Mouse (Mus musculus) midbrain, postnatal 0 days (tissue): Measurements from ENCODE around the gene Btbd11. TPM values are rescaled to one million over a fixed set of nuclear protein-coding genes. Genes with fewer than 3 reads are reported as not detected.

Experiments used
- ATAC-seq: fragments of 200-750 bp; cut with Nextera tagmentation; 2 replicates; pipeline ENCODE4 v1.8.0; 2017; ENCODE audit warnings: moderate number of reproducible peaks, mild to moderate bottlenecking, moderate TSS enrichment, moderate library complexity; ENCODE audit not compliant: low FRiP score
- DNase-seq: peaks from one replicate; pipeline ENCODE4 v3.0.0-alpha.2; 2015; ENCODE audit warnings: low spot score
- H3K27ac ChIP-seq: fragments of 300-500 bp; sonication (generic); 2 replicates; pipeline ENCODE4 v1.5.1; 2014; ENCODE audit warnings: low read depth, mild to moderate bottlenecking, low read length, mixed read lengths
- H3K27me3 ChIP-seq: fragments of 300-500 bp; sonication (generic); 2 replicates; pipeline ENCODE4 v1.6.1; 2014; ENCODE audit warnings: low read length, control low read depth, mixed read lengths; ENCODE audit not compliant: insufficient read depth
- H3K36me3 ChIP-seq: fragments of 300-500 bp; sonication (generic); 2 replicates; pipeline ENCODE4 v1.6.1; 2014; ENCODE audit warnings: low read length, control low read depth, mixed read lengths; ENCODE audit not compliant: insufficient read depth
- H3K4me1 ChIP-seq: fragments of 300-500 bp; sonication (generic); 2 replicates; pipeline ENCODE4 v1.6.1; 2014; ENCODE audit warnings: mild to moderate bottlenecking, control low read depth, antibody characterized with exemption, low read length, mixed read lengths; ENCODE audit not compliant: insufficient read depth
- H3K4me2 ChIP-seq: fragments of 300-500 bp; sonication (generic); 2 replicates; pipeline ENCODE4 v1.6.1; 2014; ENCODE audit warnings: low read depth, mild to moderate bottlenecking, low read length, mixed read lengths; ENCODE audit not compliant: poor library complexity, severe bottlenecking
- H3K4me3 ChIP-seq: fragments of 300-500 bp; sonication (generic); 2 replicates; pipeline ENCODE4 v1.5.1; 2014; ENCODE audit warnings: low read depth, mild to moderate bottlenecking, low read length, moderate library complexity
- H3K9ac ChIP-seq: fragments of 300-500 bp; sonication (generic); replicated peaks from 2 replicates; pipeline ENCODE4 v1.6.1; 2014; ENCODE audit warnings: mild to moderate bottlenecking, low read length, moderate library complexity, mixed read lengths; ENCODE audit not compliant: poor library complexity, severe bottlenecking
- H3K9me3 ChIP-seq: fragments of 300-500 bp; sonication (generic); 2 replicates; pipeline ENCODE4 v1.6.1; 2016; ENCODE audit warnings: low read length, control low read depth
- CTCF ChIP-seq: IDR thresholded peaks from 2 replicates; pipeline ENCODE4 v1.5.1; 2016; ENCODE audit warnings: antibody characterized with exemption, mild to moderate bottlenecking
- WGBS: fragments of 180-500 bp; shearing (Covaris S2); extraction: QIAGEN DNeasy Blood & Tissue Kit; methylation state at CpG from one replicate; pipeline ENCODE4 v1.1.7; 2014; 5-methylcytosine and 5-hydroxymethylcytosine counted together
- polyA plus RNA-seq: library from polyadenylated mRNA; unstranded; fragments of >200 nt; fragmentation: Nextera tagmentation; extraction: Ambion mirVana; gene quantifications from 2 replicates; pipeline ENCODE4 v1.2.1, GENCODE M21; 2015
- total RNA-seq: library from RNA; depleted of rRNA; stranded (reverse); fragments of >200 nt; gene quantifications from 2 replicates; pipeline ENCODE4 v1.2.3, GENCODE M21; 2014

The Btbd11 gene
- total and polyA plus RNA-seq, 2 experiments from 2014 or later: 17.1 to 47.4 TPM

GRCm38 (mm10) chr10:85382981-85383380, 3.6 kb upstream of the Btbd11 start:
- DNase-seq: no peak
- no peaks in the 10 kb centered on the region for H3K4me1 ChIP-seq
- ATAC-seq: no peak
- no peaks in the 10 kb centered on the region for H3K27me3 ChIP-seq
- H3K4me2 ChIP-seq: no peak overlapping the region
- H3K36me3 ChIP-seq: no peaks in the 10 kb centered on the region
- 94% methylated on average over 7 of the region's 7 CpGs for WGBS
- H3K27ac ChIP-seq: no peak overlapping the region
- no peak overlapping the region for H3K4me3 ChIP-seq
- H3K9ac ChIP-seq: no peak overlapping the region
- TF ChIP-seq CTCF: no peak
- no peaks in the 10 kb centered on the region for H3K9me3 ChIP-seq

DNA sequence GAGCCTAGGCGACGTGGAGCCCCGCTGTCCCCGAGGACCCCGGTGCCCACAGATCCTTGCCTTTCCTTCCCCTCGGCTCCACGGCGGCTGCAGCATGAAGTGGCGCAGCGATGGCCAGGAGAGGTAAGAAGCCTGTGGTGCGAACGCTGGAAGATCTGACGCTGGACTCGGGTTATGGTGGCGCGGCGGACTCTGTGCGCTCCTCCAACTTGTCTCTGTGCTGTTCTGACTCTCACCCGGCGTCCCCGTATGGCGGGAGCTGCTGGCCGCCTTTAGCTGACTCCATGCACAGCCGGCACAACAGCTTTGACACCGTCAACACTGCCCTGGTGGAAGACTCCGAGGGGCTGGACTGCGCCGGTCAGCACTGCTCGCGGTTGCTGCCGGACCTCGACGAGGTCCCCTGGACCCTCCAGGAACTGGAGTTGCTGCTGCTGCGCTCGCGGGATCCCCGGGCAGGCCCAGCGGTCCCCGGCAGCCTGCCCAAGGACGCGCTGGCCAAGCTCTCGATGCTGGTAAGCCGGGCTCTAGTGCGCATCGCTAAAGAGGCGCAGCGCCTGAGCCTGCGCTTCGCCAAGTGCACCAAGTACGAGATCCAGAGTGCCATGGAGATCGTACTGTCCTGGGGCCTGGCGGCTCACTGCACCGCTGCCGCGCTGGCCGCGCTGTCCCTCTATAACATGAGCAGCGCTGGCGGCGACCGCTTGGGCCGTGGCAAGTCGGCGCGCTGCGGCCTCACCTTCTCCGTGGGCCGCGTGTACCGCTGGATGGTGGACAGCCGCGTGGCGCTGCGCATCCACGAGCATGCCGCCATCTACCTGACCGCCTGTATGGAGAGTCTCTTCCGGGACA, 831 bp downstream of the Btbd11 start:
- ATAC-seq: peak; percentile 32
- WGBS: 0% methylated on average over 77 of the region's 78 CpGs
- Histone ChIP-seq H3K36me3 (no peaks in the 10 kb centered on the region), H3K4me2 (peak overlapping the region; percentile 90), H3K4me3 (peak overlapping the region; percentile 64), H3K9me3 (no peaks in the 10 kb centered on the region), H3K9ac (peak overlapping the region; percentile 66), H3K4me1 (no peaks in the 10 kb centered on the region), H3K27ac (peak overlapping the region; percentile 70), H3K27me3 (no peaks in the 10 kb centered on the region)
- TF ChIP-seq CTCF: no peak
- DNase-seq: peak; percentile 55

GRCm38 (mm10) chr10:85388071-85388750, 1.6 kb downstream of the Btbd11 start:
- H3K4me3 ChIP-seq: peak overlapping the region; percentile 64
- DNase-seq (peak; percentile 19), ATAC-seq (0 out of 2 replicates have a peak, but pooled peaks have one; percentile 1)
- peak overlapping the region; percentile 90 for H3K4me2 ChIP-seq
- peak overlapping the region; percentile 66 for H3K9ac ChIP-seq
- WGBS: under 1% methylated on average over 49 of the region's 50 CpGs
- no peaks in the 10 kb centered on the region for H3K27me3 ChIP-seq
- peak overlapping the region; percentile 43; the same call in 1 of the 2 replicates for H3K27ac ChIP-seq
- no peaks in the 10 kb centered on the region for H3K4me1 ChIP-seq
- no peaks in the 10 kb centered on the region for H3K9me3 ChIP-seq
- no peaks in the 10 kb centered on the region for H3K36me3 ChIP-seq
- no peak for TF ChIP-seq CTCF

GRCm38 (mm10) chr10:85388751-85389115, 2.1 kb downstream of the Btbd11 start:
- WGBS: 3% methylated on average over 9 of the region's 9 CpGs
- Histone ChIP-seq H3K9ac (peak overlapping the region; percentile 66; the same call in 1 of the 2 replicates), H3K36me3 (no peaks in the 10 kb centered on the region), H3K4me1 (no peaks in the 10 kb centered on the region), H3K9me3 (no peaks in the 10 kb centered on the region), H3K27ac (no peak overlapping the region; the same call in 1 of the 2 replicates), H3K27me3 (no peaks in the 10 kb centered on the region), H3K4me2 (peak overlapping the region; percentile 90), H3K4me3 (peak overlapping the region; percentile 64)
- ATAC-seq: peak; percentile 45; the same call in 1 of the 2 replicates
- peak; percentile 83 for TF ChIP-seq CTCF
- DNase-seq: peak; percentile 80

DNA sequence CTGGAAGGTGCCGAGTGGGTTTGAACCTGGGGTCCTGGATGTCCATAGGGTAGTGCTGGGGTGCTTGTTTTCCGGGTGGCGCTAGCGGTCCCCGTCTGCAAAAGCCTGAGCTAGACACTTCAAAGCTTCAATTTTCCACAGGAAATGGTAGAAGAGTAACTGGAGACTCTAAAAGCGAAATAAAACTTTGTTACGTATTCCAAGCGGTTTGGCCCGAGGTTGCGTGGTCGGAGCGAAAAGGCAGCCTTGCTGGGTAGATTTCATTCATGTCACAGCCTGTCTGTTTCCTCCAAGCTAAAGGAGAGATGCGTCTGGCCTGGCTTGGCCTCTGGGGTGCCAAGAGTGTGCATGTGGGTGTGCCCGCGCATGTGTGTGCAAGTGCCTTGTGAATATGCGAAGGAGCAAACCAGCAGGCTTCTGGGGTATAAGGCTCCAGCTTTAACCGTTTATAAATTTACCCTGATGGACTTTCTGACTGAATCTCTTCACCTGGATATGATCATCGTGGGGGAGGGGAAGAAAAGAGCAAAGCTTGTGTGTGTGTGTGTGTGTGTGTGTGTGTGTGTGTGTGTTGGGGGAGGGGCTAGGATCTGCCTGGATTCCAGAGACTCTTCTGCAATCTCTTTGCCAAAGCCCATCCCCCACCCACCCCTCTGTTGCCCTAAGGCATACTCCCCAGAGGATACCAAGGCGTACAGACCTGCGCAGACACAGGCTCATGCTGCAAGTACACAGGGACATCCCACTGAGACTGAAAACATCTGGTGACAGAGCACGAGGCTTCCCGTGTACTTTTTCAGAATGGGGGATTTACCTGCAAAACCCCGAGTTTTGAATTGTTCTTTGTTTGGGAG, 2.9 kb downstream of the Btbd11 start:
- H3K4me3 ChIP-seq: peak overlapping the region; percentile 64
- DNase-seq: peak; percentile 27
- peak overlapping the region; percentile 90 for H3K4me2 ChIP-seq
- no peak overlapping the region for H3K27ac ChIP-seq
- WGBS: 42% methylated on average over 22 of the region's 23 CpGs
- no peak for TF ChIP-seq CTCF
- no peak overlapping the region for H3K9ac ChIP-seq
- no peaks in the 10 kb centered on the region for H3K27me3 ChIP-seq
- no peaks in the 10 kb centered on the region for H3K9me3 ChIP-seq
- no peaks in the 10 kb centered on the region for H3K4me1 ChIP-seq
- no peak for ATAC-seq
- no peaks in the 10 kb centered on the region for H3K36me3 ChIP-seq
